Mouse (Mus musculus): Measurements from ENCODE around the gene Gm7029. TPM values are rescaled to one million over a fixed set of nuclear protein-coding genes. Genes with fewer than 3 reads are reported as not detected.

The Gm7029 gene
- total and polyA plus RNA-seq, 2 experiments from 2014 or later: not detected

- 2% methylated on average over 63 of the region's 68 CpGs for WGBS
- peaks cover 7% of the 10 kb centered on the region; the same call in 1 of the 2 replicates for H3K4me1 ChIP-seq (ENCODE audit: insufficient read depth)
- H3K36me3 ChIP-seq (ENCODE audit: insufficient read depth): peaks cover 29% of the 10 kb centered on the region
- H3K9me3 ChIP-seq (ENCODE audit: low read length): no peaks in the 10 kb centered on the region
- peak within 1 kb of the TSS; percentile 77 for H3K4me2 ChIP-seq (ENCODE audit: low read depth)
- H3K4me3 ChIP-seq (ENCODE audit: low read depth, low read length): peak within 1 kb of the TSS; percentile 80
- H3K27ac ChIP-seq (ENCODE audit: low read depth, low read length): peak within 1 kb of the TSS; percentile 91
- H3K27me3 ChIP-seq (ENCODE audit: insufficient read depth, low read length): no peaks in the 10 kb centered on the region
- TF ChIP-seq CTCF (IDR thresholded peaks at IDR 0.05; ENCODE audit: low read depth): no peak; the same call in 1 of the 2 replicates
- peak within 1 kb of the TSS; percentile 90 for H3K9ac ChIP-seq
- DNase-seq (peak; percentile 99), ATAC-seq (peak; percentile 97)
Measured at GRCm38 (mm10) chr17:33909077-33909868, 35.6 kb downstream of the Gm7029 start, which contains the start of gene Daxx. Gene Daxx (plus strand): TSS chr17:33909414.

- H3K4me3 ChIP-seq (ENCODE audit: low read depth, low read length): peak overlapping the region; percentile 80
- peaks cover 7% of the 10 kb centered on the region; the same call in 1 of the 2 replicates for H3K4me1 ChIP-seq (ENCODE audit: insufficient read depth)
- DNase-seq: peak; percentile 33
- H3K27me3 ChIP-seq (ENCODE audit: insufficient read depth, low read length): no peaks in the 10 kb centered on the region
- H3K9ac ChIP-seq: peak overlapping the region; percentile 90
- no peak for TF ChIP-seq CTCF (IDR thresholded peaks at IDR 0.05; ENCODE audit: low read depth)
- H3K36me3 ChIP-seq (ENCODE audit: insufficient read depth): peaks cover 35% of the 10 kb centered on the region
- H3K9me3 ChIP-seq (ENCODE audit: low read length): no peaks in the 10 kb centered on the region
- peak overlapping the region; percentile 77 for H3K4me2 ChIP-seq (ENCODE audit: low read depth)
- under 1% methylated on average over 14 of the region's 14 CpGs for WGBS
- ATAC-seq: no peak
- peak overlapping the region; percentile 91 for H3K27ac ChIP-seq (ENCODE audit: low read depth, low read length)
Measured at GRCm38 (mm10) chr17:33909869-33910250, 36.2 kb downstream of the Gm7029 start.

GRCm38 (mm10) chr17:33910346-33911051, 36.9 kb downstream of the Gm7029 start:
- peaks cover 39% of the 10 kb centered on the region for H3K36me3 ChIP-seq (ENCODE audit: insufficient read depth)
- WGBS: 51% methylated on average over 11 of the region's 11 CpGs
- no peaks in the 10 kb centered on the region for H3K27me3 ChIP-seq (ENCODE audit: insufficient read depth, low read length)
- no peaks in the 10 kb centered on the region for H3K9me3 ChIP-seq (ENCODE audit: low read length)
- H3K9ac ChIP-seq: peak overlapping the region; percentile 90; the same call in 1 of the 2 replicates
- H3K4me1 ChIP-seq (ENCODE audit: insufficient read depth): peaks cover 7% of the 10 kb centered on the region; the same call in 1 of the 2 replicates
- TF ChIP-seq CTCF (IDR thresholded peaks at IDR 0.05; ENCODE audit: low read depth): peak; percentile 39
- no peak for DNase-seq
- ATAC-seq: no peak
- H3K4me2 ChIP-seq (ENCODE audit: low read depth): peak overlapping the region; percentile 77
- H3K27ac ChIP-seq (ENCODE audit: low read depth, low read length): no peak overlapping the region
- peak overlapping the region; percentile 80 for H3K4me3 ChIP-seq (ENCODE audit: low read depth, low read length)

- Histone ChIP-seq H3K27ac (ENCODE audit: low read depth, low read length) (no peak overlapping the region), H3K27me3 (ENCODE audit: insufficient read depth, low read length) (no peaks in the 10 kb centered on the region), H3K9ac (no peak overlapping the region), H3K9me3 (ENCODE audit: low read length) (no peaks in the 10 kb centered on the region), H3K4me2 (ENCODE audit: low read depth) (no peak overlapping the region), H3K4me1 (ENCODE audit: insufficient read depth) (peaks cover 7% of the 10 kb centered on the region; the same call in 1 of the 2 replicates), H3K36me3 (ENCODE audit: insufficient read depth) (peaks cover 39% of the 10 kb centered on the region), H3K4me3 (ENCODE audit: low read depth, low read length) (no peak overlapping the region)
- ATAC-seq (no peak), DNase-seq (no peak)
- 89% methylated on average over 31 of the region's 31 CpGs for WGBS
- TF ChIP-seq CTCF (IDR thresholded peaks at IDR 0.05; ENCODE audit: low read depth): no peak
Measured at GRCm38 (mm10) chr17:33911052-33911812, 37.6 kb downstream of the Gm7029 start.

DNA sequence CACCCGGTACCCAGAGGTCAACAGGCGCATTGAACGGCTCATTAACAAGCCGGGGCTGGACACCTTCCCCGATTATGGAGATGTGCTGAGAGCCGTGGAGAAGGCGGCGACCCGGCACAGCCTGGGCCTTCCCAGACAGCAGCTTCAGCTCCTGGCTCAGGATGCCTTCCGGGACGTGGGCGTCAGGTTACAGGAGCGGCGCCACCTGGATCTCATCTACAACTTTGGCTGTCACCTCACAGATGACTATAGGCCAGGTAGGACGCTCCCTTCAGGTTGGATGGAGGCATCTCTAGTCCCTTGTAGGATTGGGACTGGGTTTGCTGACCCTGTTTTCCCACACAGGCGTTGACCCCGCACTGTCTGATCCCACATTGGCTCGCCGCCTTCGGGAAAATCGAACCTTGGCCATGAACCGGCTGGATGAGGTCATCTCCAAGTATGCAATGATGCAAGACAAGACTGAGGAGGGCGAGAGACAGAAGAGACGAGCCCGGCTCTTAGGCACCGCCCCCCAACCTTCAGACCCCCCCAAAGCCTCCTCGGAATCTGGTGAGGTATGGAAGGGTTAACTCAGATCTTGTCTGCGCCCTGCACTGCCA, 38.3 kb downstream of the Gm7029 start:
- H3K27me3 ChIP-seq (ENCODE audit: insufficient read depth, low read length): no peaks in the 10 kb centered on the region
- no peak overlapping the region for H3K4me2 ChIP-seq (ENCODE audit: low read depth)
- peaks cover 39% of the 10 kb centered on the region for H3K36me3 ChIP-seq (ENCODE audit: insufficient read depth)
- no peak for TF ChIP-seq CTCF (IDR thresholded peaks at IDR 0.05; ENCODE audit: low read depth)
- no peak overlapping the region for H3K27ac ChIP-seq (ENCODE audit: low read depth, low read length)
- H3K4me1 ChIP-seq (ENCODE audit: insufficient read depth): peaks cover 7% of the 10 kb centered on the region; the same call in 1 of the 2 replicates
- WGBS: 92% methylated on average over 28 of the region's 28 CpGs
- H3K4me3 ChIP-seq (ENCODE audit: low read depth, low read length): no peak overlapping the region
- no peaks in the 10 kb centered on the region for H3K9me3 ChIP-seq (ENCODE audit: low read length)
- H3K9ac ChIP-seq: no peak overlapping the region
- ATAC-seq: no peak
- DNase-seq: no peak

DNA sequence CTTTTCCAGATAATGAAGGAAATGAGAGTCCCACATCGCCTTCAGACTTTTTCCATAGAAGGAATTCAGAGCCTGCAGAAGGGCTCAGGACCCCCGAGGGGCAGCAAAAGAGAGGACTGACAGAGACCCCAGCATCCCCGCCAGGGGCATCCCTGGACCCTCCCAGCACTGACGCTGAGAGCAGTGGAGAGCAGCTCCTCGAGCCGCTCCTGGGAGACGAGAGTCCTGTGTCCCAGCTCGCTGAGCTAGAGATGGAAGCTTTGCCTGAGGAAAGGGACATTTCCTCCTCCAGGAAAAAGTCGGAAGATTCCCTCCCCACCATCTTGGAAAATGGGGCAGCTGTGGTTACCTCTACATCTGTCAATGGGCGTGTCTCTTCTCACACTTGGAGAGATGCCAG, 39.6 kb downstream of the Gm7029 start:
- no peak overlapping the region for H3K4me3 ChIP-seq (ENCODE audit: low read depth, low read length)
- no peak for TF ChIP-seq CTCF (IDR thresholded peaks at IDR 0.05; ENCODE audit: low read depth)
- H3K4me2 ChIP-seq (ENCODE audit: low read depth): no peak overlapping the region
- peaks cover 7% of the 10 kb centered on the region; the same call in 1 of the 2 replicates for H3K4me1 ChIP-seq (ENCODE audit: insufficient read depth)
- DNase-seq (no peak), ATAC-seq (no peak)
- H3K9ac ChIP-seq: no peak overlapping the region
- H3K27ac ChIP-seq (ENCODE audit: low read depth, low read length): no peak overlapping the region
- peaks cover 43% of the 10 kb centered on the region for H3K36me3 ChIP-seq (ENCODE audit: insufficient read depth)
- WGBS: 88% methylated on average over 10 of the region's 10 CpGs
- H3K27me3 ChIP-seq (ENCODE audit: insufficient read depth, low read length): no peaks in the 10 kb centered on the region
- H3K9me3 ChIP-seq (ENCODE audit: low read length): no peaks in the 10 kb centered on the region

All from forebrain, postnatal 0 days (tissue).